Mouse (Mus musculus): Measurements from ENCODE around the gene Jak2.

DNA sequence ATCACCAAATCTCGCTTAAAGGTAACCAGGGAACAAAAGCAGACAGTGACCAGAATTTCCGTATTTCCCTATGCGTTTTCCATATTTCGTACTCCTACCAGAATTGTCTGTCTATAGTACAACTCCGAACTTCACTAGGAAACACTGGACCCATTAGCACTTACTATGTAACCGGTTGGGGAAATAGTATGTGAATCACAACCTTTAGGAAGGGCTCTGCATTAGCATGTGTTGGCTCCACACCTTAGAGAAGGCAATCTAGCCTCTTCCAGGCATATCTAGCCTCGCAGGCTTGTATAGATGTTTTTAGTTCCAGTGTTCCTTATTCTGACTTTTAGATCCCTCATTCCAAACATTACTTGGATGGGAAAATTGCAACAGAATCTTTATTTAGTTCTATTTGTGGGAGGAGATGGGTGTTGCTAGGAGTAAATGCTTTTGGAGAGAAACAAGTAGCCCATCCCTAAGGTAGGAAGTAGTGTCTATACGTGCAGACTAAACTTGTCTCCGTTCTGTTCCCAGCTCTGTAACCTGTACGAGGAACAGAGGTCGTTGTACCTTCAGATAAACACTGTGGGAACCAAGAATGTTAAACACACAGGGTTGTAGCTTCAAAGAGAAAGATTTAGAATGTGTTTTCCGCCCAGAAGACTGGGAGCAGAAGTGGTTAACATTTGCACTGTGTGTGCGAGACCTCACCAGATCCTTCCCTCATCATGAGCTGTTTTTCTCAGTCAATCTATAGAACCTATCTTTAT is 110.7 kb downstream of the Jak2 start:
- TF ChIP-seq CTCF (IDR thresholded peaks at IDR 0.05; ENCODE audit: extremely low read depth, insufficient read depth, insufficient read length, insufficient replicate concordance), result no peak
- TF ChIP-seq POLR2A (IDR thresholded peaks at IDR 0.05; ENCODE audit: low read depth, low read length), result no peak
